Mouse (Mus musculus) bone marrow, adult 2 months (tissue): ENCODE measurements around the gene Slc25a13.

Experiments
- CTCF ChIP-seq: fragments of 200-500 bp; IDR thresholded peaks from 2 replicates; pipeline ENCODE4 v1.5.1; 2011; ENCODE audit warnings: low read length, control low read depth; ENCODE audit not compliant: control insufficient read depth, insufficient read depth
- POLR2A ChIP-seq: fragments of 200-500 bp; IDR thresholded peaks from 2 replicates; pipeline ENCODE4 v1.6.1; 2011; ENCODE audit warnings: low read depth, mild to moderate bottlenecking, control low read depth, low read length, borderline replicate concordance; ENCODE audit not compliant: control insufficient read depth

GRCm38 (mm10) chr6:6260917-6261316 is 43.9 kb upstream of the Slc25a13 start:
- TF ChIP-seq CTCF (no peak), POLR2A (no peak)
